Mouse (Mus musculus): Measurements from ENCODE around the gene Ugt1a6b. TPM values are rescaled to one million over a fixed set of nuclear protein-coding genes. Genes with fewer than 3 reads are reported as not detected.
"Not testable (repeated sequence)": the region's sequence is repeated elsewhere in the genome, so short reads cannot be mapped to it uniquely, and the experiment has no call there.

The Ugt1a6b gene
- polyA plus RNA-seq, 1 experiment from 2014 or later = 2.0 TPM

GRCm38 (mm10) chr1:88087513-88087912 lies 15.5 kb upstream of the Ugt1a6b start, which contains the start of gene Ugt1a8:
Gene Ugt1a8, plus strand, starts transcription at chr1:88087813.
- Histone ChIP-seq H3K9me3 (ENCODE audit: control insufficient read depth, low read depth, low read length) (no peaks in the 10 kb centered on the region), H3K27me3 (ENCODE audit: control insufficient read depth, insufficient read depth, low read length) (no peaks in the 10 kb centered on the region), H3K4me2 (replicated peaks; ENCODE audit: low read depth, low read length) (no peak within 1 kb of the TSS), H3K9ac (replicated peaks; ENCODE audit: low read depth, low read length) (no peak within 1 kb of the TSS), H3K4me3 (ENCODE audit: low read depth, low read length) (no peak within 1 kb of the TSS), H3K4me1 (ENCODE audit: control insufficient read depth, insufficient read depth, low read length) (no peaks in the 10 kb centered on the region), H3K27ac (ENCODE audit: low read length) (no peak within 1 kb of the TSS), H3K36me3 (ENCODE audit: control insufficient read depth, insufficient read depth, low read length) (no peaks in the 10 kb centered on the region)
- no peak for ATAC-seq (ENCODE audit: insufficient number of reproducible peaks, insufficient read depth, low FRiP score, low read depth)
- 66% methylated on average over 3 of the region's 3 CpGs for WGBS

- H3K27ac ChIP-seq (ENCODE audit: low read length) = no peak overlapping the region
- H3K9me3 ChIP-seq (ENCODE audit: control insufficient read depth, low read depth, low read length) = no peaks in the 10 kb centered on the region
- no peaks in the 10 kb centered on the region for H3K27me3 ChIP-seq (ENCODE audit: control insufficient read depth, insufficient read depth, low read length)
- no peak overlapping the region for H3K9ac ChIP-seq (replicated peaks; ENCODE audit: low read depth, low read length)
- no peak overlapping the region for H3K4me2 ChIP-seq (replicated peaks; ENCODE audit: low read depth, low read length)
- no peak for ATAC-seq (ENCODE audit: insufficient number of reproducible peaks, insufficient read depth, low FRiP score, low read depth)
- no peaks in the 10 kb centered on the region for H3K36me3 ChIP-seq (ENCODE audit: control insufficient read depth, insufficient read depth, low read length)
- 0 out of 2 replicates have a peak, but pooled peaks cover 5% of the 10 kb centered on the region for H3K4me1 ChIP-seq (ENCODE audit: control insufficient read depth, insufficient read depth, low read length)
- H3K4me3 ChIP-seq (ENCODE audit: low read depth, low read length) = no peak overlapping the region
These were observed 10.7 kb upstream of the Ugt1a6b start for GRCm38 (mm10) chr1:88092341-88092740.

GRCm38 (mm10) chr1:88094270-88094676 lies 8.8 kb upstream of the Ugt1a6b start:
- H3K4me1 ChIP-seq (ENCODE audit: control insufficient read depth, insufficient read depth, low read length); H3K4me2 ChIP-seq (replicated peaks; ENCODE audit: low read depth, low read length); H3K9me3 ChIP-seq (ENCODE audit: control insufficient read depth, low read depth, low read length); H3K4me3 ChIP-seq (ENCODE audit: low read depth, low read length); ATAC-seq (ENCODE audit: insufficient number of reproducible peaks, insufficient read depth, low FRiP score, low read depth); H3K27me3 ChIP-seq (ENCODE audit: control insufficient read depth, insufficient read depth, low read length); H3K36me3 ChIP-seq (ENCODE audit: control insufficient read depth, insufficient read depth, low read length); H3K9ac ChIP-seq (replicated peaks; ENCODE audit: low read depth, low read length): not testable (repeated sequence)
- peak overlapping the region; percentile 87; the same call in 1 of the 2 replicates for H3K27ac ChIP-seq (ENCODE audit: low read length)
- WGBS = 54% methylated on average over 3 of the region's 3 CpGs

GRCm38 (mm10) chr1:88094941-88095492 lies 8.0 kb upstream of the Ugt1a6b start, which contains the start of gene Ugt1a7c:
Gene Ugt1a7c, plus strand, starts transcription at chr1:88095062.
- H3K4me2 ChIP-seq (replicated peaks; ENCODE audit: low read depth, low read length) = peak within 1 kb of the TSS; percentile 32
- H3K4me3 ChIP-seq (ENCODE audit: low read depth, low read length) = peak within 1 kb of the TSS; percentile 8; the same call in 1 of the 2 replicates
- H3K27ac ChIP-seq (ENCODE audit: low read length) = peak within 1 kb of the TSS; percentile 87
- H3K9ac ChIP-seq (replicated peaks; ENCODE audit: low read depth, low read length) = no peak within 1 kb of the TSS
- H3K9me3 ChIP-seq (ENCODE audit: control insufficient read depth, low read depth, low read length) = no peaks in the 10 kb centered on the region
- 0 out of 2 replicates have a peak, but pooled peaks cover 5% of the 10 kb centered on the region for H3K4me1 ChIP-seq (ENCODE audit: control insufficient read depth, insufficient read depth, low read length)
- no peaks in the 10 kb centered on the region for H3K36me3 ChIP-seq (ENCODE audit: control insufficient read depth, insufficient read depth, low read length)
- WGBS = 30% methylated on average over 10 of the region's 10 CpGs
- ATAC-seq (ENCODE audit: insufficient number of reproducible peaks, insufficient read depth, low FRiP score, low read depth) = 0 out of 2 replicates have a peak, but pooled peaks have one; percentile 58
- H3K27me3 ChIP-seq (ENCODE audit: control insufficient read depth, insufficient read depth, low read length) = no peaks in the 10 kb centered on the region

GRCm38 (mm10) chr1:88098546-88098945 lies 4.5 kb upstream of the Ugt1a6b start:
- WGBS = 80% methylated on average over 3 of the region's 3 CpGs
- H3K9me3 ChIP-seq (ENCODE audit: control insufficient read depth, low read depth, low read length); H3K27me3 ChIP-seq (ENCODE audit: control insufficient read depth, insufficient read depth, low read length); H3K27ac ChIP-seq (ENCODE audit: low read length); ATAC-seq (ENCODE audit: insufficient number of reproducible peaks, insufficient read depth, low FRiP score, low read depth); H3K4me1 ChIP-seq (ENCODE audit: control insufficient read depth, insufficient read depth, low read length); H3K4me3 ChIP-seq (ENCODE audit: low read depth, low read length); H3K36me3 ChIP-seq (ENCODE audit: control insufficient read depth, insufficient read depth, low read length); H3K4me2 ChIP-seq (replicated peaks; ENCODE audit: low read depth, low read length); H3K9ac ChIP-seq (replicated peaks; ENCODE audit: low read depth, low read length): not testable (repeated sequence)

- not testable (repeated sequence) for ATAC-seq (ENCODE audit: insufficient number of reproducible peaks, insufficient read depth, low FRiP score, low read depth); H3K27me3 ChIP-seq (ENCODE audit: control insufficient read depth, insufficient read depth, low read length); H3K4me1 ChIP-seq (ENCODE audit: control insufficient read depth, insufficient read depth, low read length); H3K4me2 ChIP-seq (replicated peaks; ENCODE audit: low read depth, low read length); H3K4me3 ChIP-seq (ENCODE audit: low read depth, low read length); H3K9me3 ChIP-seq (ENCODE audit: control insufficient read depth, low read depth, low read length); H3K27ac ChIP-seq (ENCODE audit: low read length); H3K9ac ChIP-seq (replicated peaks; ENCODE audit: low read depth, low read length); H3K36me3 ChIP-seq (ENCODE audit: control insufficient read depth, insufficient read depth, low read length)
- 84% methylated on average over 2 of the region's 2 CpGs for WGBS
These were observed 3.4 kb upstream of the Ugt1a6b start for GRCm38 (mm10) chr1:88099691-88100090.

GRCm38 (mm10) chr1:88103697-88104468 lies 831 bp downstream of the Ugt1a6b start:
- not testable (repeated sequence) for H3K9me3 ChIP-seq (ENCODE audit: control insufficient read depth, low read depth, low read length); H3K4me3 ChIP-seq (ENCODE audit: low read depth, low read length); ATAC-seq (ENCODE audit: insufficient number of reproducible peaks, insufficient read depth, low FRiP score, low read depth); H3K4me1 ChIP-seq (ENCODE audit: control insufficient read depth, insufficient read depth, low read length); H3K27me3 ChIP-seq (ENCODE audit: control insufficient read depth, insufficient read depth, low read length); H3K9ac ChIP-seq (replicated peaks; ENCODE audit: low read depth, low read length); H3K36me3 ChIP-seq (ENCODE audit: control insufficient read depth, insufficient read depth, low read length); H3K4me2 ChIP-seq (replicated peaks; ENCODE audit: low read depth, low read length); H3K27ac ChIP-seq (ENCODE audit: low read length)
- WGBS = 75% methylated on average over 4 of the region's 5 CpGs

GRCm38 (mm10) chr1:88104667-88105430 lies 1.8 kb downstream of the Ugt1a6b start:
- H3K4me1 ChIP-seq (ENCODE audit: control insufficient read depth, insufficient read depth, low read length) = no peaks in the 10 kb centered on the region; the same call in 1 of the 2 replicates
- ATAC-seq (ENCODE audit: insufficient number of reproducible peaks, insufficient read depth, low FRiP score, low read depth) = no peak
- H3K27me3 ChIP-seq (ENCODE audit: control insufficient read depth, insufficient read depth, low read length) = no peaks in the 10 kb centered on the region
- no peaks in the 10 kb centered on the region for H3K36me3 ChIP-seq (ENCODE audit: control insufficient read depth, insufficient read depth, low read length)
- 71% methylated on average over 1 of the region's 1 CpGs for WGBS
- H3K4me3 ChIP-seq (ENCODE audit: low read depth, low read length) = no peak overlapping the region
- H3K27ac ChIP-seq (ENCODE audit: low read length) = no peak overlapping the region
- H3K9ac ChIP-seq (replicated peaks; ENCODE audit: low read depth, low read length) = no peak overlapping the region
- no peaks in the 10 kb centered on the region for H3K9me3 ChIP-seq (ENCODE audit: control insufficient read depth, low read depth, low read length)
- H3K4me2 ChIP-seq (replicated peaks; ENCODE audit: low read depth, low read length) = no peak overlapping the region
